36 mouse cellular contexts compared by ENCODE assay signal in genomic region chr11:67061311-67061710, GRCm38 (mm10). TPM values are rescaled to one million over a fixed set of nuclear protein-coding genes. Genes with fewer than 3 reads are reported as not detected.
"Had no signal": no experiment of that assay in that cellular context is flagged by ENCODE, and none has a peak within 500 bp of the region (broad histone marks: within the 10 kb centered on the region; RNA-seq: fewer than 3 reads in every experiment).

No protein-coding gene starts in this region.

- DNase-seq: heart, postnatal 10 days; heart, postnatal 14 days; heart, postnatal 36 days; heart, postnatal 4 days; kidney, adult 11 months; kidney, adult 18-20 months; kidney, adult 2 months; kidney, adult 8-10 months; kidney, adult 9 months; kidney, postnatal 10 days; kidney, postnatal 14 days; kidney, postnatal 25 days; kidney, postnatal 36 days; kidney, postnatal 4 days; layer of hippocampus, adult 9-11 months; layer of hippocampus, postnatal 36 days had no signal

- H3K27ac ChIP-seq: heart, embryonic 10.5 days; heart, embryonic 13.5 days; heart, embryonic 15.5 days; hindbrain, embryonic 10.5 days; hindbrain, embryonic 12.5 days; hindbrain, embryonic 13.5 days; hindbrain, embryonic 14.5 days; hindbrain, embryonic 15.5 days; hindbrain, postnatal 0 days; intestine, embryonic 15.5 days; kidney, embryonic 15.5 days; kidney, postnatal 0 days; layer of hippocampus, adult 2 months had no signal

- H3K4me3 ChIP-seq: heart, embryonic 10.5 days; heart, embryonic 12.5 days; heart, embryonic 13.5 days; heart, embryonic 15.5 days; hindbrain, embryonic 10.5 days; hindbrain, embryonic 12.5 days; hindbrain, embryonic 13.5 days; hindbrain, embryonic 15.5 days; intestine, embryonic 15.5 days; kidney, embryonic 15.5 days; layer of hippocampus, adult 2 months had no signal

- ATAC-seq: hindbrain, embryonic 16.5 days; hindbrain, postnatal 0 days; inflammation-experienced regulatory T-cells, adult 6 months; intestine, embryonic 15.5 days; intestine, embryonic 16.5 days; intestine, postnatal 0 days had no signal

RNA-seq across cellular contexts. Expression of gene Myh3, which starts 16.8 kb away (rescaled TPM):
- total RNA-seq: heart, postnatal 14 days; heart, postnatal 25 days; heart, postnatal 36 days; hematopoietic stem cell, adult 5-6 weeks had no signal
